Mouse (Mus musculus) E14TG2a.4 (cell line): ENCODE measurements at regions not wholly inside any gene's neighbourhood (a gene's known extent, or its start where the extent isn't known, plus 50 kb on each side); places are given as distances from the start of the nearest gene placed in this dataset.

ENCODE experiments used
- CTCF ChIP-seq: conservative IDR thresholded peaks from 2 replicates; pipeline ENCODE4 v1.5.1; 2014; ENCODE audit warnings: low read length
- NANOG ChIP-seq: IDR thresholded peaks from 2 replicates; pipeline ENCODE4 v1.6.1; 2014; ENCODE audit warnings: borderline replicate concordance, low read length, mixed read lengths
- POU5F1 ChIP-seq: IDR thresholded peaks from 2 replicates; pipeline ENCODE4 v1.6.1; 2014; ENCODE audit warnings: low read length, borderline replicate concordance

DNA sequence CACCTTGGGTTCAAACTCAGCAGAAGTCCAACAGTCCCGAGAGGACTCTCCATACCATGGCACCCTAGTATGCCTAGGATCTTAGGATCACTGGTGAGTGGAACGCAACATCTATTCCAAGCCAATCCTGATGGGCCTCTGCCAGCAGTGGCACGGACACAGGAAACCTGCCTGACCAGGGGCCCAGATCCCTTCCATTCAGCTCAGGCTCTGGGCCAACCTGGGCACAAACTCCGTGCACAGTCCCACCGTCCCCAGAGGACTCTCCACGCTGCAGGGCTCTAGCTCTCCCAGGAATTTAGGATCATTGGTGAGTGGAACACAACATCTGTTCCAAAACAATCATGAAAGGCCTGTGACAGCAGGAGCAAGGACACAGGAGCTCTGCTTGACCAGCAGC is 108.9 kb downstream of the 1700008P02Rik start:
- TF ChIP-seq CTCF (no peak), POU5F1 (no peak), NANOG (no peak)
